Mouse (Mus musculus) liver, embryonic 14.5 days (tissue): ENCODE results near the gene Gm5134. TPM values are rescaled to one million over a fixed set of nuclear protein-coding genes. Genes with fewer than 3 reads are reported as not detected.

ENCODE experiments used
- ATAC-seq: fragments of 200-750 bp; cut with Nextera tagmentation; 2 replicates; pipeline ENCODE4 v1.8.0; 2017; ENCODE audit warnings: moderate number of reproducible peaks, mild to moderate bottlenecking, moderate library complexity; ENCODE audit not compliant: insufficient read depth
- DNase-seq, 3 experiments: peaks; one replicate each; pipeline ENCODE4 v3.0.0-alpha.2; 2012 to 2013; ENCODE audit warnings: low read depth in 3 of 3, low spot score in 3 of 3
- H3K27ac ChIP-seq: fragments of 300-500 bp; sonication (generic); 2 replicates; pipeline ENCODE4 v1.5.1; 2014; ENCODE audit warnings: moderate library complexity, mild to moderate bottlenecking, control low read depth, inconsistent platforms
- H3K27me3 ChIP-seq: fragments of 300-500 bp; sonication (generic); 2 replicates; pipeline ENCODE4 v1.6.1; 2014; ENCODE audit warnings: mild to moderate bottlenecking, low read length, moderate library complexity; ENCODE audit not compliant: control insufficient read depth, insufficient read depth
- H3K36me3 ChIP-seq: fragments of 300-500 bp; sonication (generic); replicated peaks from 2 replicates; pipeline ENCODE4 v1.6.1; 2014; ENCODE audit warnings: low read depth; ENCODE audit not compliant: control insufficient read depth, insufficient read depth
- H3K4me1 ChIP-seq, 2 experiments: fragments of 200-500 bp in 1 of 2; fragments of 300-500 bp in 1 of 2; sonication (generic) in 1 of 2; replicated peaks; 2 replicates each; pipeline ENCODE4 v1.6.1; 2012 to 2014; ENCODE audit warnings: antibody characterized with exemption in 1 of 2, inconsistent platforms in 1 of 2, low read length in 1 of 2; ENCODE audit not compliant: control insufficient read depth in 2 of 2, insufficient read depth in 2 of 2
- H3K4me2 ChIP-seq: fragments of 300-500 bp; sonication (generic); 2 replicates; pipeline ENCODE4 v1.6.1; 2014; ENCODE audit warnings: low read depth, mild to moderate bottlenecking, control low read depth, moderate library complexity
- H3K4me3 ChIP-seq, 2 experiments: fragments of 200-500 bp in 1 of 2; fragments of 300-500 bp in 1 of 2; sonication (generic) in 1 of 2; 2 replicates each; pipeline ENCODE4 v1.5.1; 2012 to 2014; ENCODE audit warnings: low read depth in 2 of 2, low read length in 2 of 2, mild to moderate bottlenecking in 2 of 2, control low read depth in 1 of 2, inconsistent platforms in 1 of 2, moderate library complexity in 1 of 2; ENCODE audit not compliant: insufficient read depth in 1 of 2
- H3K9ac ChIP-seq: fragments of 300-500 bp; sonication (generic); replicated peaks from 2 replicates; pipeline ENCODE4 v1.6.1; 2014; ENCODE audit warnings: mild to moderate bottlenecking, control low read depth, moderate library complexity
- H3K9me3 ChIP-seq: fragments of 300-500 bp; sonication (generic); 2 replicates; pipeline ENCODE4 v1.6.1; 2016; ENCODE audit warnings: low read length, mixed read lengths; ENCODE audit not compliant: control insufficient read depth
- CTCF ChIP-seq: IDR thresholded peaks from 2 replicates; pipeline ENCODE4 v1.5.1; 2016; ENCODE audit warnings: antibody characterized with exemption, low read depth, control low read depth
- EP300 ChIP-seq: IDR thresholded peaks from 2 replicates; pipeline ENCODE4 v1.6.1; 2016; ENCODE audit warnings: antibody characterized with exemption, low read depth
- WGBS: fragments of 180-500 bp; shearing (Covaris S2); extraction: QIAGEN DNeasy Blood & Tissue Kit; methylation state at CpG from one replicate; pipeline ENCODE4 v1.1.7; 2014; ENCODE audit not compliant: insufficient replicate concordance; 5-methylcytosine and 5-hydroxymethylcytosine counted together
- polyA plus RNA-seq, 2 experiments: library from polyadenylated mRNA; depleted of rRNA in 1 of 2; stranded (reverse) in 1 of 2; unstranded in 1 of 2; fragments of >200 nt; fragmentation: Nextera tagmentation in 1 of 2; extraction: Ambion mirVana in 1 of 2; gene quantifications; 2 replicates each; pipeline versions ENCODE4 v1.2.1 to v1.2.3; 2012 to 2014

Gene Gm5134
- polyA plus RNA-seq, 2 experiments: 0.08 TPM; not detected in 1

- ATAC-seq: no peak
- Histone ChIP-seq H3K27me3 (no peaks in the 10 kb centered on the region), H3K4me2 (peak overlapping the region; percentile 94), H3K9ac (peak overlapping the region; percentile 93), H3K27ac (peak overlapping the region; percentile 15; the same call in 1 of the 2 replicates), H3K36me3 (peaks cover 7% of the 10 kb centered on the region), H3K4me1 (peaks cover 10 to 16% of the 10 kb centered on the region in 2 experiments; a peak in 3 of 4 replicates), H3K4me3 (peak overlapping the region; percentile 85 to 96), H3K9me3 (no peaks in the 10 kb centered on the region)
- no peak for TF ChIP-seq EP300
- no peak for TF ChIP-seq CTCF
- WGBS: 12% methylated on average over 7 of the region's 7 CpGs
- DNase-seq: no peak
Measured at GRCm38 (mm10) chr10:76033119-76033455, 78.8 kb downstream of the Gm5134 start.

- no peak for TF ChIP-seq CTCF
- TF ChIP-seq EP300: no peak
- ATAC-seq (no peak), DNase-seq (no peak)
- no peaks in the 10 kb centered on the region for H3K9me3 ChIP-seq
- no peak overlapping the region for H3K27ac ChIP-seq
- H3K4me2 ChIP-seq: peak overlapping the region; percentile 94
- no peaks in the 10 kb centered on the region for H3K27me3 ChIP-seq
- WGBS: 71% methylated on average over 8 of the region's 8 CpGs
- H3K4me1 ChIP-seq: peaks cover 10 to 16% of the 10 kb centered on the region in 2 experiments; a peak in 3 of 4 replicates
- peak overlapping the region in 1 of 2 experiments; percentile 18; a peak in 1 of 4 replicates for H3K4me3 ChIP-seq
- no peak overlapping the region for H3K9ac ChIP-seq
- peaks cover 17% of the 10 kb centered on the region for H3K36me3 ChIP-seq
Measured at GRCm38 (mm10) chr10:76034001-76034600, 79.8 kb downstream of the Gm5134 start.

- Histone ChIP-seq H3K4me2 (no peak overlapping the region), H3K27ac (no peak overlapping the region), H3K27me3 (no peaks in the 10 kb centered on the region), H3K4me3 (no peak overlapping the region), H3K9me3 (no peaks in the 10 kb centered on the region), H3K4me1 (peaks cover 10 to 15% of the 10 kb centered on the region in 2 experiments; a peak in 3 of 4 replicates), H3K9ac (no peak overlapping the region), H3K36me3 (peaks cover 29% of the 10 kb centered on the region)
- no peak for TF ChIP-seq CTCF
- TF ChIP-seq EP300: no peak
- DNase-seq (no peak), ATAC-seq (no peak)
Measured at GRCm38 (mm10) chr10:76035277-76035676, 81.0 kb downstream of the Gm5134 start.

GRCm38 (mm10) chr10:76036962-76037361, 82.6 kb downstream of the Gm5134 start:
- Histone ChIP-seq H3K27ac (no peak overlapping the region), H3K4me2 (no peak overlapping the region), H3K4me3 (no peak overlapping the region), H3K9ac (no peak overlapping the region), H3K36me3 (peaks cover 33% of the 10 kb centered on the region), H3K9me3 (no peaks in the 10 kb centered on the region), H3K27me3 (no peaks in the 10 kb centered on the region), H3K4me1 (peaks cover 7 to 9% of the 10 kb centered on the region in 2 experiments; a peak in 3 of 4 replicates)
- DNase-seq: no peak
- WGBS: 56% methylated on average over 5 of the region's 5 CpGs
- no peak for ATAC-seq
- TF ChIP-seq EP300: no peak
- TF ChIP-seq CTCF: no peak

GRCm38 (mm10) chr10:76045343-76045742, 91.0 kb downstream of the Gm5134 start:
- 48% methylated on average over 5 of the region's 5 CpGs for WGBS
- Histone ChIP-seq H3K4me1 (peaks cover 0 to 6% of the 10 kb centered on the region in 2 experiments; a peak in 2 of 4 replicates), H3K27ac (no peak overlapping the region)

More at GRCm38 (mm10) chr10:76045343-76045742, 91.0 kb downstream of the Gm5134 start:
- Histone ChIP-seq H3K9me3 (no peaks in the 10 kb centered on the region), H3K9ac (no peak overlapping the region), H3K4me3 (no peak overlapping the region), H3K36me3 (peaks cover 3% of the 10 kb centered on the region), H3K27me3 (no peaks in the 10 kb centered on the region), H3K4me2 (no peak overlapping the region)
- DNase-seq (no peak), ATAC-seq (no peak)
- no peak for TF ChIP-seq CTCF
- no peak for TF ChIP-seq EP300
